Mouse (Mus musculus): Measurements from ENCODE around the gene Cyp39a1. TPM values are rescaled to one million over a fixed set of nuclear protein-coding genes. Genes with fewer than 3 reads are reported as not detected.

Gene Cyp39a1
- total RNA-seq, 1 experiment = 1.6 TPM

- in situ Hi-C loops (cut with MboI; ENCODE audit: low sequenced_read_pairs in 2 of 2, unreplicated experiment in 2 of 2) = no loop called here
- DNase-seq (ENCODE audit: low read depth, low spot score) = no peak
Measured at GRCm38 (mm10) chr17:43788222-43788621, 121.0 kb downstream of the Cyp39a1 start.

GRCm38 (mm10) chr17:43789376-43789775, 122.2 kb downstream of the Cyp39a1 start:
- TF ChIP-seq HCFC1 (IDR thresholded peaks at IDR 0.05; ENCODE audit: borderline replicate concordance, insufficient read depth, low read length) (no peak), MAFK (IDR thresholded peaks at IDR 0.05; ENCODE audit: insufficient read depth, low read depth, low read length) (no peak), ZNF384 (IDR thresholded peaks at IDR 0.05; ENCODE audit: low read depth, low read length) (no peak), ZC3H11A (IDR thresholded peaks at IDR 0.05; ENCODE audit: borderline replicate concordance, low read depth, low read length) (no peak), CHD2 (IDR thresholded peaks at IDR 0.05; ENCODE audit: low read depth, low read length) (no peak)
- no peaks in the 10 kb centered on the region for H3K36me3 ChIP-seq (ENCODE audit: control insufficient read depth, insufficient read depth, low read length, poor library complexity, severe bottlenecking)
- in situ Hi-C loops (cut with MboI; ENCODE audit: low sequenced_read_pairs in 2 of 2, unreplicated experiment in 2 of 2) = no loop called here
- H3K4me1 ChIP-seq (ENCODE audit: control insufficient read depth in 2 of 2, insufficient read depth in 2 of 2, low read length in 2 of 2, poor library complexity in 1 of 2) = no peaks in the 10 kb centered on the region
- no peak overlapping the region for H3K4me3 ChIP-seq (ENCODE audit: insufficient read depth in 1 of 2, low read depth in 1 of 2, low read length in 2 of 2, poor library complexity in 1 of 2, severe bottlenecking in 1 of 2)
- H3K9ac ChIP-seq (ENCODE audit: insufficient read depth, low read depth, low read length, poor library complexity, severe bottlenecking) = no peak overlapping the region
- H3K9me3 ChIP-seq (ENCODE audit: control insufficient read depth, insufficient read depth, low read depth, low read length) = no peaks in the 10 kb centered on the region
- no peak overlapping the region for H3K27ac ChIP-seq (ENCODE audit: insufficient read depth, low read depth, low read length, poor library complexity, severe bottlenecking)
- DNase-seq (ENCODE audit: low read depth, low spot score) = no peak

More at GRCm38 (mm10) chr17:43788222-43788621, 121.0 kb downstream of the Cyp39a1 start:
- Histone ChIP-seq H3K4me1 (ENCODE audit: control insufficient read depth in 2 of 2, insufficient read depth in 2 of 2, low read length in 2 of 2, poor library complexity in 1 of 2) (no peaks in the 10 kb centered on the region), H3K9me3 (ENCODE audit: control insufficient read depth, insufficient read depth, low read depth, low read length) (no peaks in the 10 kb centered on the region), H3K9ac (ENCODE audit: insufficient read depth, low read depth, low read length, poor library complexity, severe bottlenecking) (no peak overlapping the region), H3K27ac (ENCODE audit: insufficient read depth, low read depth, low read length, poor library complexity, severe bottlenecking) (no peak overlapping the region), H3K36me3 (ENCODE audit: control insufficient read depth, insufficient read depth, low read length, poor library complexity, severe bottlenecking) (no peaks in the 10 kb centered on the region), H3K4me3 (ENCODE audit: insufficient read depth in 1 of 2, low read depth in 1 of 2, low read length in 2 of 2, poor library complexity in 1 of 2, severe bottlenecking in 1 of 2) (no peak overlapping the region)
- TF ChIP-seq ZNF384 (IDR thresholded peaks at IDR 0.05; ENCODE audit: low read depth, low read length) (no peak), ZC3H11A (IDR thresholded peaks at IDR 0.05; ENCODE audit: borderline replicate concordance, low read depth, low read length) (no peak), MAFK (IDR thresholded peaks at IDR 0.05; ENCODE audit: insufficient read depth, low read depth, low read length) (no peak), HCFC1 (IDR thresholded peaks at IDR 0.05; ENCODE audit: borderline replicate concordance, insufficient read depth, low read length) (no peak), CHD2 (IDR thresholded peaks at IDR 0.05; ENCODE audit: low read depth, low read length) (no peak)

GRCm38 (mm10) chr17:43791751-43792150, 124.5 kb downstream of the Cyp39a1 start:
- in situ Hi-C loops (cut with MboI; ENCODE audit: low sequenced_read_pairs in 2 of 2, unreplicated experiment in 2 of 2) = no loop called here
- DNase-seq (ENCODE audit: low read depth, low spot score) = no peak

GRCm38 (mm10) chr17:43794731-43795280, 127.6 kb downstream of the Cyp39a1 start:
- Histone ChIP-seq H3K4me1 (ENCODE audit: control insufficient read depth in 2 of 2, insufficient read depth in 2 of 2, low read length in 2 of 2, poor library complexity in 1 of 2) (no peaks in the 10 kb centered on the region), H3K4me3 (ENCODE audit: insufficient read depth in 1 of 2, low read depth in 1 of 2, low read length in 2 of 2, poor library complexity in 1 of 2, severe bottlenecking in 1 of 2) (no peak overlapping the region), H3K9me3 (ENCODE audit: control insufficient read depth, insufficient read depth, low read depth, low read length) (no peaks in the 10 kb centered on the region), H3K27ac (ENCODE audit: insufficient read depth, low read depth, low read length, poor library complexity, severe bottlenecking) (no peak overlapping the region), H3K9ac (ENCODE audit: insufficient read depth, low read depth, low read length, poor library complexity, severe bottlenecking) (no peak overlapping the region), H3K36me3 (ENCODE audit: control insufficient read depth, insufficient read depth, low read length, poor library complexity, severe bottlenecking) (no peaks in the 10 kb centered on the region)
- no peak for TF ChIP-seq HCFC1 (IDR thresholded peaks at IDR 0.05; ENCODE audit: borderline replicate concordance, insufficient read depth, low read length)
- no peak for TF ChIP-seq MAFK (IDR thresholded peaks at IDR 0.05; ENCODE audit: insufficient read depth, low read depth, low read length)
- TF ChIP-seq ZNF384 (IDR thresholded peaks at IDR 0.05; ENCODE audit: low read depth, low read length) = no peak
- no peak for TF ChIP-seq CHD2 (IDR thresholded peaks at IDR 0.05; ENCODE audit: low read depth, low read length)
- DNase-seq (ENCODE audit: low read depth, low spot score) = no peak
- in situ Hi-C loops (cut with MboI; ENCODE audit: low sequenced_read_pairs in 2 of 2, unreplicated experiment in 2 of 2) = no loop called here

More at GRCm38 (mm10) chr17:43791751-43792150, 124.5 kb downstream of the Cyp39a1 start:
- Histone ChIP-seq H3K9me3 (ENCODE audit: control insufficient read depth, insufficient read depth, low read depth, low read length) (no peaks in the 10 kb centered on the region), H3K4me1 (ENCODE audit: control insufficient read depth in 2 of 2, insufficient read depth in 2 of 2, low read length in 2 of 2, poor library complexity in 1 of 2) (no peaks in the 10 kb centered on the region), H3K36me3 (ENCODE audit: control insufficient read depth, insufficient read depth, low read length, poor library complexity, severe bottlenecking) (no peaks in the 10 kb centered on the region), H3K9ac (ENCODE audit: insufficient read depth, low read depth, low read length, poor library complexity, severe bottlenecking) (no peak overlapping the region), H3K27ac (ENCODE audit: insufficient read depth, low read depth, low read length, poor library complexity, severe bottlenecking) (no peak overlapping the region), H3K4me3 (ENCODE audit: insufficient read depth in 1 of 2, low read depth in 1 of 2, low read length in 2 of 2, poor library complexity in 1 of 2, severe bottlenecking in 1 of 2) (no peak overlapping the region)
- TF ChIP-seq HCFC1 (IDR thresholded peaks at IDR 0.05; ENCODE audit: borderline replicate concordance, insufficient read depth, low read length) = no peak
- TF ChIP-seq CHD2 (IDR thresholded peaks at IDR 0.05; ENCODE audit: low read depth, low read length) = no peak
- TF ChIP-seq MAFK (IDR thresholded peaks at IDR 0.05; ENCODE audit: insufficient read depth, low read depth, low read length) = no peak
- no peak for TF ChIP-seq ZC3H11A (IDR thresholded peaks at IDR 0.05; ENCODE audit: borderline replicate concordance, low read depth, low read length)
- TF ChIP-seq ZNF384 (IDR thresholded peaks at IDR 0.05; ENCODE audit: low read depth, low read length) = no peak

Other genes with a start within 250 kb of the Cyp39a1 start
- gene Mep1a, start 164.6 kb upstream of the Cyp39a1 start, total RNA-seq (2012; rRNA removed) = not detected in 2 replicates
- gene Ankrd66, start 123.8 kb upstream of the Cyp39a1 start, total RNA-seq (2012; rRNA removed) = not detected in 2 replicates
- gene Pla2g7, start 99.3 kb upstream of the Cyp39a1 start, total RNA-seq (2012; rRNA removed) = 4.2 and 5.7 TPM in 2 replicates
- gene Tdrd6, start 37.1 kb upstream of the Cyp39a1 start, total RNA-seq (2012; rRNA removed) = 0.16 and 0.27 TPM in 2 replicates
- 5.5 and 6.7 TPM in 2 replicates for gene Slc25a27, start 211 bp upstream of the Cyp39a1 start, total RNA-seq (2012; rRNA removed)
- 0.40 and 0.58 TPM in 2 replicates for gene Rcan2, start 133.9 kb downstream of the Cyp39a1 start, total RNA-seq (2012; rRNA removed)